Mouse (Mus musculus): ENCODE results near the gene Smarce1.
"Not testable (repeated sequence)": the region's sequence is repeated elsewhere in the genome, so short reads cannot be mapped to it uniquely, and the experiment has no call there.

DNA sequence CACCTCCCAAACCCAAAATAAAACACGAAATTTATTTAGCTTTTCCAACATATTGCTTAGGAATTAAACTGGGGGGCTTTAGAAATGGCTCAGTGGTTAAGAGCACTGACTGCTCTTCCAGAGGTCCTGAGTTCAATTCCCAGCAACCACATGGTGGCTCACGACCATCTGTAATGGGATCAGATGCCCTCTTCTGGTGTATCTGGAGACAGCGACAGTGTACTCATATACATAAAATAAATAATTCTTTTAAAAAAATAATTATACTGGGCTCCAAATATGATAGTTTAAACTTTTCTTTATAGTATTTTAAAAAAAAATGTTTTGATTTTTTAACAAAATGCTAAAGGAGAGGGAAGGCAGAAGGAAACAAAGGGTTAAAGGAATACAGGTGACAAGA, 13.7 kb upstream of the Smarce1 start:
- TF ChIP-seq USF1 (IDR thresholded peaks at IDR 0.05; ENCODE audit: low read depth, low read length); TAL1 (IDR thresholded peaks at IDR 0.05; ENCODE audit: low read length); EP300 (IDR thresholded peaks at IDR 0.05; ENCODE audit: low read depth in 1 of 2, low read length in 2 of 2); MAX (IDR thresholded peaks at IDR 0.05; ENCODE audit: low read length): not testable (repeated sequence)
- TF ChIP-seq CTCF (IDR thresholded peaks at IDR 0.05 in 2 of 3, conservative IDR thresholded peaks at IDR 0.05 in 1 of 3; ENCODE audit: control insufficient read depth in 1 of 3, insufficient read depth in 1 of 3, low read depth in 2 of 3, low read length in 3 of 3, poor library complexity in 1 of 3, severe bottlenecking in 1 of 3), result peak in 1 of 3 experiments; percentile 25; a peak in 2 of 6 replicates

Data from MEL (cell line).